Mouse (Mus musculus): ENCODE measurements around the gene Gpr157.
"Not testable (repeated sequence)": the region's sequence is repeated elsewhere in the genome, so short reads cannot be mapped to it uniquely, and the experiment has no call there.

Gpr157 gene

GRCm38 (mm10) chr4:150087161-150087889 is at the start of gene Gpr157:
Gene Gpr157 (plus strand): TSS chr4:150087365.
- DNase-seq (ENCODE audit: low spot score in 2 of 2): peak; percentile 65 to 82

GRCm38 (mm10) chr4:150038533-150038932 is 48.6 kb upstream of the Gpr157 start:
- no peak for DNase-seq (ENCODE audit: low spot score in 2 of 2)

GRCm38 (mm10) chr4:150040003-150040581 is 47.1 kb upstream of the Gpr157 start:
- DNase-seq (ENCODE audit: low spot score in 2 of 2): no peak

GRCm38 (mm10) chr4:150040856-150041255 is 46.3 kb upstream of the Gpr157 start:
- DNase-seq (ENCODE audit: low spot score in 2 of 2): not testable (repeated sequence)

GRCm38 (mm10) chr4:150041346-150042110 is 45.6 kb upstream of the Gpr157 start:
- no peak for DNase-seq (ENCODE audit: low spot score in 2 of 2)

- no peak for DNase-seq (ENCODE audit: low spot score in 2 of 2)
Measured at GRCm38 (mm10) chr4:150043591-150043990, 43.6 kb upstream of the Gpr157 start.

GRCm38 (mm10) chr4:150048038-150048437 is 39.1 kb upstream of the Gpr157 start:
- peak in 1 of 2 experiments; percentile 29 for DNase-seq (ENCODE audit: low spot score in 2 of 2)

GRCm38 (mm10) chr4:150048478-150049156 is 38.5 kb upstream of the Gpr157 start:
- DNase-seq (ENCODE audit: low spot score in 2 of 2): no peak

GRCm38 (mm10) chr4:150049157-150049513 is 38.0 kb upstream of the Gpr157 start:
- DNase-seq (ENCODE audit: low spot score in 2 of 2): no peak

GRCm38 (mm10) chr4:150049564-150050226 is 37.5 kb upstream of the Gpr157 start:
- no peak for DNase-seq (ENCODE audit: low spot score in 2 of 2)

GRCm38 (mm10) chr4:150051514-150051913 is 35.7 kb upstream of the Gpr157 start:
- DNase-seq (ENCODE audit: low spot score in 2 of 2): no peak

GRCm38 (mm10) chr4:150052380-150052779 is 34.8 kb upstream of the Gpr157 start:
- no peak for DNase-seq (ENCODE audit: low spot score in 2 of 2)

GRCm38 (mm10) chr4:150056171-150056570 is 31.0 kb upstream of the Gpr157 start:
- DNase-seq (ENCODE audit: low spot score in 2 of 2): no peak

GRCm38 (mm10) chr4:150057722-150058121 is 29.4 kb upstream of the Gpr157 start:
- no peak for DNase-seq (ENCODE audit: low spot score in 2 of 2)

GRCm38 (mm10) chr4:150059841-150060468 is 27.2 kb upstream of the Gpr157 start:
- DNase-seq (ENCODE audit: low spot score in 2 of 2): no peak

GRCm38 (mm10) chr4:150060469-150061170 is 26.5 kb upstream of the Gpr157 start:
- no peak for DNase-seq (ENCODE audit: low spot score in 2 of 2)

GRCm38 (mm10) chr4:150061432-150062225 is 25.5 kb upstream of the Gpr157 start:
- no peak for DNase-seq (ENCODE audit: low spot score in 2 of 2)

GRCm38 (mm10) chr4:150066706-150067323 is 20.4 kb upstream of the Gpr157 start:
- no peak for DNase-seq (ENCODE audit: low spot score in 2 of 2)

- DNase-seq (ENCODE audit: low spot score in 2 of 2): no peak
Measured at GRCm38 (mm10) chr4:150068216-150068615, 18.9 kb upstream of the Gpr157 start.

Measured in cerebellum, postnatal 4 days (tissue).